Mouse (Mus musculus) embryonic facial prominence, embryonic 13.5 days (tissue): ENCODE results near the gene H6pd. TPM values are rescaled to one million over a fixed set of nuclear protein-coding genes. Genes with fewer than 3 reads are reported as not detected.
A peak's percentile ranks its signal among the peaks of the same experiment; 100 is the strongest.

Experiments used
- ATAC-seq: fragments of 200-750 bp; cut with Nextera tagmentation; 2 replicates; pipeline ENCODE4 v1.8.0; 2017; ENCODE audit warnings: low read depth; ENCODE audit not compliant: insufficient number of reproducible peaks, insufficient read depth, low FRiP score, low TSS enrichment
- H3K27ac ChIP-seq: fragments of 300-500 bp; sonication (generic); 2 replicates; pipeline ENCODE4 v1.5.1; 2015; ENCODE audit warnings: moderate library complexity, mild to moderate bottlenecking, inconsistent platforms
- H3K27me3 ChIP-seq: fragments of 300-500 bp; sonication (generic); 2 replicates; pipeline ENCODE4 v1.6.1; 2015; ENCODE audit warnings: mild to moderate bottlenecking, inconsistent platforms
- H3K36me3 ChIP-seq: fragments of 300-500 bp; sonication (generic); 2 replicates; pipeline ENCODE4 v1.6.1; 2015; ENCODE audit warnings: mild to moderate bottlenecking, inconsistent platforms
- H3K4me1 ChIP-seq: fragments of 300-500 bp; sonication (generic); 2 replicates; pipeline ENCODE4 v1.6.1; 2015; ENCODE audit warnings: inconsistent platforms
- H3K4me2 ChIP-seq: fragments of 300-500 bp; sonication (generic); 2 replicates; pipeline ENCODE4 v1.6.1; 2015; ENCODE audit warnings: moderate library complexity, mild to moderate bottlenecking, inconsistent platforms
- H3K4me3 ChIP-seq: fragments of 300-500 bp; sonication (generic); 2 replicates; pipeline ENCODE4 v1.5.1; 2015; ENCODE audit warnings: mild to moderate bottlenecking, inconsistent platforms
- H3K9ac ChIP-seq: fragments of 300-500 bp; sonication (generic); 2 replicates; pipeline ENCODE4 v1.6.1; 2015; ENCODE audit warnings: mild to moderate bottlenecking, inconsistent platforms
- H3K9me3 ChIP-seq: fragments of 300-500 bp; sonication (generic); 2 replicates; pipeline ENCODE4 v1.6.1; 2016; ENCODE audit warnings: inconsistent platforms
- WGBS: fragments of 180-500 bp; shearing (Covaris S2); methylation state at CpG from one replicate; pipeline ENCODE4 v1.1.7; 2015; ENCODE audit warnings: mixed read lengths; 5-methylcytosine and 5-hydroxymethylcytosine counted together
- polyA plus RNA-seq: library from polyadenylated mRNA; unstranded; fragments of >200 nt; fragmentation: Nextera tagmentation; extraction: Ambion mirVana; gene quantifications from 2 replicates; pipeline ENCODE4 v1.2.1, GENCODE M21; 2015

The H6pd gene
- polyA plus RNA-seq, 1 experiment from 2014 or later, result 7.0 TPM

DNA sequence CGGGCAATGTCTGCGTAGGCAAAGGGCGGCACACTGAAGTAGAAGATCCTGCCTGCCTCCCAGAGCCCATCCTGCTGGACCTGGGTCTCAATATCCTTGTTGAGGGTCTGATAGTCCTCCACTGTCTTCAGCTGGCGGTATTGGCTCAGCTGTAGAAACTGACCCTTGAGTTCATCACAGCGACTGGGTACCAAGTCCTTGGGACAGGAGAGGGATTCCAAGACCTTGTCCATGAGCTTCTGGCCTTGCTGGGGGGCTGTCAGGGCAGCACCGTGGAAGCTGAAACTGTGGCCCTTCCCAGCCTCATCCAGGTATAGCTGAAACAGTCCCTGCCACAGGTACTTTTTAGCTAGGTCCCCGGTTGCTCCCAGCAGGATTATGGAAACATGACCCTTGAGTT is 12.9 kb downstream of the H6pd start:
- Histone ChIP-seq H3K27me3 (no peaks in the 10 kb centered on the region), H3K4me1 (peaks cover 16% of the 10 kb centered on the region), H3K4me2 (no peak overlapping the region), H3K9me3 (no peaks in the 10 kb centered on the region), H3K9ac (no peak overlapping the region), H3K27ac (no peak overlapping the region), H3K36me3 (no peaks in the 10 kb centered on the region), H3K4me3 (no peak overlapping the region)
- no peak for ATAC-seq
- 86% methylated on average over 7 of the region's 7 CpGs for WGBS

- H3K9ac ChIP-seq, result no peak overlapping the region
- ATAC-seq, result no peak
- H3K4me2 ChIP-seq, result no peak overlapping the region
- no peaks in the 10 kb centered on the region for H3K36me3 ChIP-seq
- peaks cover 19% of the 10 kb centered on the region for H3K4me1 ChIP-seq
- 0 out of 2 replicates have a peak, but pooled peaks cover 6% of the 10 kb centered on the region for H3K27me3 ChIP-seq
- no peaks in the 10 kb centered on the region for H3K9me3 ChIP-seq
- no peak overlapping the region for H3K27ac ChIP-seq
- 89% methylated on average over 10 of the region's 10 CpGs for WGBS
- H3K4me3 ChIP-seq, result no peak overlapping the region
Observed at GRCm38 (mm10) chr4:149994218-149994617, 14.6 kb downstream of the H6pd start.

DNA sequence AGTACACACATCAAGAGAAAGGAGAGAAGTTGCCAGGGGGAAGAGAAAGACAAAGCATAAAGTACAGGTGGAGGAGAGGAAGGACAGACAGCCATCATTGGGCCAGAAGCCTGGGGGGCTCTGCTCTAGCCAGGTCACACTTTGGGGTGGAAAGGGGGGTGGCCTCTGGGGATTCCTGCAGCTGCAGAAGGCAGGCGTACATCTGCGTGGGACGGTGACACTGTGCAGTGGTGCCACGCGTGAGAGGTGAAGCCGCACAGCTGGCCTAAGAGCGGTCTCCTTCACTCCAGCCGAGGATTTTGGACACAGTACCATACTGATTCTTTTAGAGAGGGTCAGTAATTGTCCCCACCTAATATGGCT is 16.2 kb downstream of the H6pd start:
- 0 out of 2 replicates have a peak, but pooled peaks cover 6% of the 10 kb centered on the region for H3K27me3 ChIP-seq
- no peak overlapping the region for H3K4me3 ChIP-seq
- H3K27ac ChIP-seq, result no peak overlapping the region
- no peaks in the 10 kb centered on the region for H3K36me3 ChIP-seq
- H3K4me2 ChIP-seq, result no peak overlapping the region
- peaks cover 28% of the 10 kb centered on the region for H3K4me1 ChIP-seq
- no peak for ATAC-seq
- WGBS, result 86% methylated on average over 8 of the region's 8 CpGs
- no peak overlapping the region for H3K9ac ChIP-seq
- no peaks in the 10 kb centered on the region for H3K9me3 ChIP-seq

GRCm38 (mm10) chr4:149991755-149992669 is 16.8 kb downstream of the H6pd start:
- WGBS, result 81% methylated on average over 13 of the region's 13 CpGs
- H3K9ac ChIP-seq, result no peak overlapping the region

DNA sequence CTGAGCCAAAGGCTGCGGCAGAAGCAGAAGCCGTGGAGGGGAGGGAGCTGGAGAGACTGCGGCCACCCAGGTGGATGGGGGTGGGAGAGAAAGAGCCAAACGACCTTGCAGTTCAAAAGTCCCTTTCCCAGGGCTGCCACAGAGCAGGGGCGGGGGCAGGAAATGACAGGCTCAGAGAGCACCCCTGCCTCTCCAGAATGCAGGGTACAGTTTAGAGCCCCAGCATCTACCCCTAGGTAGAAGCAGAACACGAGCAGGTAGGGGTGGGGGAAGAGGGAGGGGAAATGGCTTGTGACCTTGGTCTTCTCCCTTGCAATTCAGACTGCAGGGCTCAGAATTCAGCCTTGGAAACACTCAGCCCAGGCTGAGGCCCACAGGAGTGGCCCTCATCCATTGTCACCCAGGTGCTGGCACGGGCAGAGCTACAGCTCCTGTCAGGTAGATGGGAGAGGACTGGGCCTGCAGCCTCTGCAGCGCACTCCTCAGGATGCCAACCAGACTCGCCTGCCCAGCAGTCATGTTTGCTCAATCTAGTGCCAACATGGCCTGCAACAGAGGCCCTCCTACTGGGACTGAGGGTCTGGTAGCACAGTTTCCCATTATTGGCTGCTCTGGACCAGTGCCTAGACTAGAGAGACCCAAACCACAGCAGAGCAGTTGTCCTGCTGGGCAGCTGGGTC is 17.7 kb downstream of the H6pd start:
- 32% methylated on average over 9 of the region's 9 CpGs for WGBS
- Histone ChIP-seq H3K4me2 (no peak overlapping the region), H3K27ac (no peak overlapping the region), H3K9ac (peak overlapping the region; percentile 17), H3K9me3 (no peaks in the 10 kb centered on the region), H3K36me3 (no peaks in the 10 kb centered on the region), H3K4me3 (no peak overlapping the region), H3K4me1 (peaks cover 28% of the 10 kb centered on the region), H3K27me3 (0 out of 2 replicates have a peak, but pooled peaks cover 6% of the 10 kb centered on the region)
- ATAC-seq, result no peak

More at GRCm38 (mm10) chr4:149991755-149992669, 16.8 kb downstream of the H6pd start:
- Histone ChIP-seq H3K4me3 (no peak overlapping the region), H3K27ac (no peak overlapping the region), H3K4me2 (no peak overlapping the region), H3K36me3 (no peaks in the 10 kb centered on the region), H3K4me1 (peaks cover 28% of the 10 kb centered on the region), H3K27me3 (0 out of 2 replicates have a peak, but pooled peaks cover 6% of the 10 kb centered on the region), H3K9me3 (no peaks in the 10 kb centered on the region)
- no peak for ATAC-seq

- Histone ChIP-seq H3K27ac (no peak overlapping the region), H3K4me2 (no peak overlapping the region)
- WGBS, result 14% methylated on average over 8 of the region's 8 CpGs
Observed at GRCm38 (mm10) chr4:149990212-149990953, 18.4 kb downstream of the H6pd start.

GRCm38 (mm10) chr4:149988931-149989556 is 19.8 kb downstream of the H6pd start:
- Histone ChIP-seq H3K4me2 (peak overlapping the region; percentile 58), H3K9ac (0 out of 2 replicates have a peak overlapping the region, but pooled peaks have one; percentile 6), H3K27me3 (0 out of 2 replicates have a peak, but pooled peaks cover 6% of the 10 kb centered on the region), H3K4me1 (peaks cover 28% of the 10 kb centered on the region), H3K9me3 (no peaks in the 10 kb centered on the region), H3K4me3 (peak overlapping the region; percentile 25), H3K27ac (no peak overlapping the region), H3K36me3 (no peaks in the 10 kb centered on the region; the same call in 1 of the 2 replicates)
- 8% methylated on average over 21 of the region's 21 CpGs for WGBS
- peak; percentile 84 for ATAC-seq

More at GRCm38 (mm10) chr4:149990212-149990953, 18.4 kb downstream of the H6pd start:
- ATAC-seq, result no peak
- Histone ChIP-seq H3K9ac (peak overlapping the region; percentile 17), H3K27me3 (0 out of 2 replicates have a peak, but pooled peaks cover 6% of the 10 kb centered on the region), H3K9me3 (no peaks in the 10 kb centered on the region), H3K36me3 (no peaks in the 10 kb centered on the region), H3K4me1 (peaks cover 28% of the 10 kb centered on the region), H3K4me3 (no peak overlapping the region)

- Histone ChIP-seq H3K4me2 (peak overlapping the region; percentile 58), H3K36me3 (peaks cover 7% of the 10 kb centered on the region), H3K4me1 (peaks cover 28% of the 10 kb centered on the region), H3K27ac (no peak overlapping the region), H3K27me3 (0 out of 2 replicates have a peak, but pooled peaks cover 6% of the 10 kb centered on the region), H3K9ac (no peak overlapping the region), H3K4me3 (no peak overlapping the region), H3K9me3 (no peaks in the 10 kb centered on the region)
- no peak for ATAC-seq
- WGBS, result 73% methylated on average over 6 of the region's 6 CpGs
Observed at GRCm38 (mm10) chr4:149988301-149988700, 20.5 kb downstream of the H6pd start.

GRCm38 (mm10) chr4:149986671-149987417 is 22.0 kb downstream of the H6pd start:
- Histone ChIP-seq H3K4me1 (peaks cover 28% of the 10 kb centered on the region), H3K9ac (no peak overlapping the region), H3K9me3 (no peaks in the 10 kb centered on the region), H3K27me3 (0 out of 2 replicates have a peak, but pooled peaks cover 6% of the 10 kb centered on the region), H3K4me3 (no peak overlapping the region), H3K4me2 (no peak overlapping the region), H3K27ac (no peak overlapping the region), H3K36me3 (peaks cover 10% of the 10 kb centered on the region)
- WGBS, result 77% methylated on average over 10 of the region's 10 CpGs
- ATAC-seq, result no peak

GRCm38 (mm10) chr4:149983921-149984645 is 24.7 kb downstream of the H6pd start:
- H3K4me1 ChIP-seq, result peaks cover 23% of the 10 kb centered on the region
- no peak for ATAC-seq
- no peaks in the 10 kb centered on the region for H3K27me3 ChIP-seq
- no peaks in the 10 kb centered on the region for H3K9me3 ChIP-seq
- no peak overlapping the region for H3K4me3 ChIP-seq
- WGBS, result 91% methylated on average over 23 of the region's 23 CpGs
- peaks cover 22% of the 10 kb centered on the region for H3K36me3 ChIP-seq
- no peak overlapping the region for H3K27ac ChIP-seq
- H3K9ac ChIP-seq, result no peak overlapping the region
- H3K4me2 ChIP-seq, result no peak overlapping the region
